Mouse (Mus musculus): ENCODE data around the gene Ptchd1.

DNA sequence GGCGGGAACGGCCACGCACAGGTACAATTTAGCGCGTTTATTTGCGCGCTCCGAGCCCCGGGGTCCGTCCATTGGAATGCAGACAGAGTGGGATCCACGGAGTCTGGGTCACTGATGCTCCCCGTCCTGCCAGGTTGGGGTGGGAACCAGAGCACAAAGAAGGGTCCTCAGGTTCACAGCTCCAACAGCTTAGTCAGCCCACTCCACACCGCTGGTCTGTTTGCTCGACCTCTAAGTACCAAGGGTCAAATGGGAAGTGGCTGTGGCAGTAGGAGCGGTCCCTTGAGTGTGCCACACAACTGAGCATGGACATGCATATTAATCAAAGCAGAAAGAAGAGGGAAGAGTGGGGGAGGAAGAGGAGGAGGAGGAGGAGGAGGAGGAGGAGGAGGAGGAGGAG is 1.3 kb upstream of the Ptchd1 start:
- no peak for TF ChIP-seq CTCF (IDR thresholded peaks at IDR 0.05; ENCODE audit: low read depth, low read length)
- TF ChIP-seq POLR2A (IDR thresholded peaks at IDR 0.05; ENCODE audit: extremely low read depth, insufficient read depth, low read length) = no peak

Measured in liver, adult 2 months (tissue).